Mouse (Mus musculus) embryonic fibroblast, embryonic 13.5 days (primary cell): Measurements from ENCODE around the gene Hoxc8.

Experiments
- CTCF ChIP-seq: IDR thresholded peaks from 2 replicates; pipeline ENCODE4 v1.5.1; 2011; ENCODE audit warnings: mild to moderate bottlenecking, control low read depth, low read length, moderate library complexity, borderline replicate concordance; ENCODE audit not compliant: insufficient read depth
- POLR2A ChIP-seq: IDR thresholded peaks from 2 replicates; pipeline ENCODE4 v1.6.1; 2011; ENCODE audit warnings: low read depth, mild to moderate bottlenecking, control low read depth, low read length, moderate library complexity

DNA sequence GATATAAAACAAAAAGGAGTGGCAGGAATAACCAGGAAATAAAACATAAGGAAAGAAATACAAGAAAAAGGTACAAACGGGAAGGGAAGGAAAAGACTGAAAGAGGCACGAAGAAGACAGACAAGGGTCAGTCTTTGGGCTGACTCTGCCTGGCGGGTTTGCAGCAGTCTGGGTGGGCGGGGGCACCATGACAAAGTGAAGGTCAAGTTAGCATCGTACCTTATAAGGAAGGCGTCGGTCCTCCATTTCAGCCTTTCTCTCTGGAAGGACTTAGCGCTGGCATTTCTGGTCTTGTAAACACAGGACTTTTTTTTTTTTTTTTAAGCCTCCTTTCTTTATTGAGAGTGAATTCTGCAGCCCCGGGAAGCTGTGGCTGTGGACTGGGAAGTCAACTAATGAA is 43.1 kb upstream of the Hoxc8 start:
- TF ChIP-seq CTCF (no peak), POLR2A (no peak)
